Mouse (Mus musculus) hematopoietic stem cell, adult 5-6 weeks (primary cell): ENCODE measurements at regions not wholly inside any gene's neighbourhood (a gene's known extent, or its start where the extent isn't known, plus 50 kb on each side); places are given as distances from the start of the nearest gene placed in this dataset.

ENCODE experiments used
- ATAC-seq, 2 experiments: fragments of 125-278 bp in 1 of 2; replicated peaks in 1 of 2; 2 replicates each; pipeline ENCODE4 v1.8.0; 2016 to 2017; ENCODE audit warnings: inconsistent platforms in 2 of 2, mild to moderate bottlenecking in 2 of 2, moderate number of reproducible peaks in 2 of 2, low read depth in 1 of 2, moderate TSS enrichment in 1 of 2; ENCODE audit not compliant: low FRiP score in 2 of 2, poor library complexity in 2 of 2, severe bottlenecking in 2 of 2, insufficient read depth in 1 of 2, low TSS enrichment in 1 of 2

- ATAC-seq, result no peak
Observed at GRCm38 (mm10) chr17:48592457-48592856, 137.8 kb downstream of the Unc5cl start.

GRCm38 (mm10) chr17:48595418-48595963 lies 140.8 kb downstream of the Unc5cl start:
- ATAC-seq, result no peak

- ATAC-seq, result no peak
Observed at GRCm38 (mm10) chr17:48596406-48596805, 141.7 kb downstream of the Unc5cl start.

GRCm38 (mm10) chr17:48597301-48597700 lies 142.6 kb downstream of the Unc5cl start:
- ATAC-seq, result no peak

- no peak for ATAC-seq
Observed at GRCm38 (mm10) chr17:48598471-48599141, 143.9 kb downstream of the Unc5cl start.

- ATAC-seq, result no peak
Observed at GRCm38 (mm10) chr17:48600176-48600575, 145.5 kb downstream of the Unc5cl start.

- ATAC-seq, result peak; percentile 82 to 90
Observed at GRCm38 (mm10) chr17:48602554-48602953, 147.9 kb downstream of the Unc5cl start.

GRCm38 (mm10) chr17:48606767-48607166 lies 152.1 kb downstream of the Unc5cl start:
- ATAC-seq, result no peak

GRCm38 (mm10) chr17:48608315-48608714 lies 153.6 kb downstream of the Unc5cl start:
- no peak for ATAC-seq

GRCm38 (mm10) chr17:48610107-48610506 lies 155.4 kb downstream of the Unc5cl start:
- ATAC-seq, result no peak

- ATAC-seq, result no peak
Observed at GRCm38 (mm10) chr17:48610806-48611205, 156.1 kb downstream of the Unc5cl start.

- no peak for ATAC-seq
Observed at GRCm38 (mm10) chr17:48613491-48613890, 158.8 kb downstream of the Unc5cl start.

GRCm38 (mm10) chr17:48615248-48615647 lies 160.5 kb downstream of the Unc5cl start:
- ATAC-seq, result peak; percentile 74 to 77

- ATAC-seq, result no peak
Observed at GRCm38 (mm10) chr17:48616205-48616604, 161.5 kb downstream of the Unc5cl start.

GRCm38 (mm10) chr17:48620896-48621295 lies 166.2 kb downstream of the Unc5cl start:
- ATAC-seq, result no peak

GRCm38 (mm10) chr17:48621676-48622075 lies 167.0 kb downstream of the Unc5cl start:
- ATAC-seq, result no peak

GRCm38 (mm10) chr17:48624937-48625336 lies 170.2 kb downstream of the Unc5cl start:
- no peak for ATAC-seq

GRCm38 (mm10) chr17:48625971-48626370 lies 171.3 kb downstream of the Unc5cl start:
- ATAC-seq, result no peak

- ATAC-seq, result no peak
Observed at GRCm38 (mm10) chr17:48639611-48640010, 184.9 kb downstream of the Unc5cl start.
